Mouse (Mus musculus) kidney, embryonic 14.5 days (tissue): ENCODE measurements at regions not wholly inside any gene's neighbourhood (a gene's known extent, or its start where the extent isn't known, plus 50 kb on each side); places are given as distances from the start of the nearest gene placed in this dataset.

ENCODE experiments used
- ATAC-seq: fragments of 200-750 bp; cut with Nextera tagmentation; 2 replicates; pipeline ENCODE4 v1.8.0; 2017; ENCODE audit warnings: moderate number of reproducible peaks, mild to moderate bottlenecking, moderate TSS enrichment, moderate library complexity; ENCODE audit not compliant: low FRiP score, low TSS enrichment
- H3K27ac ChIP-seq: fragments of 300-500 bp; sonication (generic); 2 replicates; pipeline ENCODE4 v1.5.1; 2014; ENCODE audit warnings: low read depth, mild to moderate bottlenecking, low read length, moderate library complexity, mixed read lengths
- H3K27me3 ChIP-seq: fragments of 300-500 bp; sonication (generic); 2 replicates; pipeline ENCODE4 v1.6.1; 2014; ENCODE audit warnings: mild to moderate bottlenecking, low read length; ENCODE audit not compliant: control insufficient read depth, insufficient read depth
- H3K36me3 ChIP-seq: fragments of 300-500 bp; sonication (generic); 2 replicates; pipeline ENCODE4 v1.6.1; 2014; ENCODE audit warnings: low read length, mixed read lengths; ENCODE audit not compliant: control insufficient read depth, insufficient read depth
- H3K4me1 ChIP-seq: fragments of 300-500 bp; sonication (generic); 2 replicates; pipeline ENCODE4 v1.6.1; 2014; ENCODE audit warnings: low read length, mixed read lengths; ENCODE audit not compliant: control insufficient read depth, insufficient read depth
- H3K4me2 ChIP-seq: fragments of 300-500 bp; sonication (generic); replicated peaks from 2 replicates; pipeline ENCODE4 v1.6.1; 2014; ENCODE audit warnings: low read depth, mild to moderate bottlenecking, low read length
- H3K4me3 ChIP-seq: fragments of 300-500 bp; sonication (generic); 2 replicates; pipeline ENCODE4 v1.5.1; 2014; ENCODE audit warnings: mild to moderate bottlenecking, low read length
- H3K9ac ChIP-seq: fragments of 300-500 bp; sonication (generic); 2 replicates; pipeline ENCODE4 v1.6.1; 2014; ENCODE audit warnings: low read depth, mild to moderate bottlenecking, low read length, moderate library complexity
- H3K9me3 ChIP-seq: fragments of 300-500 bp; sonication (generic); 2 replicates; pipeline ENCODE4 v1.6.1; 2016; ENCODE audit warnings: low read length; ENCODE audit not compliant: control insufficient read depth
- WGBS: fragments of 180-500 bp; shearing (Covaris S2); extraction: QIAGEN DNeasy Blood & Tissue Kit; methylation state at CpG from one replicate; pipeline ENCODE4 v1.1.7; 2014; 5-methylcytosine and 5-hydroxymethylcytosine counted together

- Histone ChIP-seq H3K27ac (no peak overlapping the region), H3K4me2 (no peak overlapping the region), H3K27me3 (no peaks in the 10 kb centered on the region), H3K4me3 (no peak overlapping the region), H3K36me3 (no peaks in the 10 kb centered on the region), H3K9ac (no peak overlapping the region), H3K4me1 (no peaks in the 10 kb centered on the region), H3K9me3 (no peaks in the 10 kb centered on the region)
- WGBS = 94% methylated on average over 3 of the region's 3 CpGs
- ATAC-seq = no peak
Measured at GRCm38 (mm10) chr3:80256383-80256782, 372.1 kb downstream of the Fam198b start.

GRCm38 (mm10) chr3:80263095-80263494, 378.8 kb downstream of the Fam198b start:
- Histone ChIP-seq H3K27ac (no peak overlapping the region), H3K4me3 (no peak overlapping the region), H3K4me2 (no peak overlapping the region), H3K36me3 (no peaks in the 10 kb centered on the region), H3K9ac (no peak overlapping the region), H3K27me3 (no peaks in the 10 kb centered on the region), H3K4me1 (no peaks in the 10 kb centered on the region), H3K9me3 (no peaks in the 10 kb centered on the region; the same call in 1 of the 2 replicates)
- peak; percentile 81; the same call in 1 of the 2 replicates for ATAC-seq
- 49% methylated on average over 2 of the region's 2 CpGs for WGBS

GRCm38 (mm10) chr3:80284656-80285055, 400.3 kb downstream of the Fam198b start:
- WGBS = 74% methylated on average over 1 of the region's 1 CpGs
- H3K9me3 ChIP-seq = no peaks in the 10 kb centered on the region
- no peak for ATAC-seq

GRCm38 (mm10) chr3:80285246-80285645, 400.9 kb downstream of the Fam198b start:
- 88% methylated on average over 3 of the region's 3 CpGs for WGBS
- H3K9me3 ChIP-seq = no peaks in the 10 kb centered on the region
- H3K4me3 ChIP-seq = no peak overlapping the region
- H3K4me2 ChIP-seq = no peak overlapping the region
- no peak overlapping the region for H3K27ac ChIP-seq
- no peak overlapping the region for H3K9ac ChIP-seq
- no peaks in the 10 kb centered on the region for H3K27me3 ChIP-seq
- H3K4me1 ChIP-seq = no peaks in the 10 kb centered on the region
- no peaks in the 10 kb centered on the region for H3K36me3 ChIP-seq
- ATAC-seq = no peak

More at GRCm38 (mm10) chr3:80284656-80285055, 400.3 kb downstream of the Fam198b start:
- Histone ChIP-seq H3K4me1 (no peaks in the 10 kb centered on the region), H3K36me3 (no peaks in the 10 kb centered on the region), H3K4me3 (no peak overlapping the region), H3K4me2 (no peak overlapping the region), H3K27ac (no peak overlapping the region), H3K9ac (no peak overlapping the region), H3K27me3 (no peaks in the 10 kb centered on the region)

GRCm38 (mm10) chr3:80293485-80293884, 409.2 kb downstream of the Fam198b start:
- Histone ChIP-seq H3K4me1 (no peaks in the 10 kb centered on the region), H3K4me3 (no peak overlapping the region), H3K9me3 (no peaks in the 10 kb centered on the region), H3K36me3 (no peaks in the 10 kb centered on the region), H3K27me3 (no peaks in the 10 kb centered on the region), H3K9ac (no peak overlapping the region), H3K4me2 (no peak overlapping the region), H3K27ac (no peak overlapping the region)
- 85% methylated on average over 4 of the region's 4 CpGs for WGBS
- ATAC-seq = no peak

- WGBS = 46% methylated on average over 4 of the region's 4 CpGs
- Histone ChIP-seq H3K4me3 (no peak overlapping the region), H3K4me1 (no peaks in the 10 kb centered on the region), H3K27me3 (no peaks in the 10 kb centered on the region), H3K4me2 (no peak overlapping the region), H3K36me3 (no peaks in the 10 kb centered on the region), H3K9me3 (no peaks in the 10 kb centered on the region), H3K9ac (no peak overlapping the region), H3K27ac (no peak overlapping the region)
- no peak for ATAC-seq
Measured at GRCm38 (mm10) chr3:80307632-80308031, 423.3 kb downstream of the Fam198b start.

GRCm38 (mm10) chr3:80309931-80310330, 425.6 kb downstream of the Fam198b start:
- Histone ChIP-seq H3K4me3 (no peak overlapping the region), H3K27me3 (no peaks in the 10 kb centered on the region), H3K4me2 (no peak overlapping the region), H3K4me1 (no peaks in the 10 kb centered on the region), H3K9me3 (no peaks in the 10 kb centered on the region), H3K9ac (no peak overlapping the region), H3K27ac (no peak overlapping the region), H3K36me3 (no peaks in the 10 kb centered on the region)
- WGBS = 56% methylated on average over 4 of the region's 4 CpGs
- no peak for ATAC-seq

GRCm38 (mm10) chr3:80311689-80312088, 427.4 kb downstream of the Fam198b start:
- Histone ChIP-seq H3K27ac (no peak overlapping the region), H3K4me1 (no peaks in the 10 kb centered on the region), H3K36me3 (no peaks in the 10 kb centered on the region), H3K4me3 (no peak overlapping the region), H3K27me3 (no peaks in the 10 kb centered on the region), H3K9me3 (no peaks in the 10 kb centered on the region), H3K4me2 (no peak overlapping the region), H3K9ac (no peak overlapping the region)
- 85% methylated on average over 2 of the region's 2 CpGs for WGBS
- ATAC-seq = no peak

- no peak overlapping the region for H3K9ac ChIP-seq
- no peaks in the 10 kb centered on the region for H3K36me3 ChIP-seq
- ATAC-seq = no peak
- 86% methylated on average over 3 of the region's 3 CpGs for WGBS
- no peaks in the 10 kb centered on the region for H3K9me3 ChIP-seq
- H3K27me3 ChIP-seq = no peaks in the 10 kb centered on the region
- no peaks in the 10 kb centered on the region for H3K4me1 ChIP-seq
- H3K4me2 ChIP-seq = no peak overlapping the region
- no peak overlapping the region for H3K4me3 ChIP-seq
- no peak overlapping the region for H3K27ac ChIP-seq
Measured at GRCm38 (mm10) chr3:80322291-80322690, 438.0 kb downstream of the Fam198b start.
